Mouse (Mus musculus) MEL (cell line): ENCODE data around the gene Hmg20b. TPM values are rescaled to one million over a fixed set of nuclear protein-coding genes. Genes with fewer than 3 reads are reported as not detected.

Experiments
- DNase-seq: peaks from one replicate; pipeline ENCODE4 v3.0.0; 2011; ENCODE audit warnings: low read depth, low spot score
- H3K27ac ChIP-seq: 2 replicates; pipeline ENCODE4 v1.5.1; 2012; ENCODE audit warnings: low read depth, mild to moderate bottlenecking, control low read depth, low read length, moderate library complexity; ENCODE audit not compliant: control insufficient read depth
- H3K27me3 ChIP-seq, 2 experiments: fragments of 150-350 bp in 1 of 2; sonication (generic) in 1 of 2; 2 replicates each; pipeline ENCODE4 v1.6.1; 2012; ENCODE audit warnings: low read length in 2 of 2, mild to moderate bottlenecking in 2 of 2, improper control_type of control experiment in 1 of 2, moderate library complexity in 1 of 2; ENCODE audit not compliant: insufficient read depth in 2 of 2, control insufficient read depth in 1 of 2
- H3K36me3 ChIP-seq, 2 experiments: 2 replicates each; pipeline ENCODE4 v1.6.1; 2012 to 2014; ENCODE audit warnings: low read length in 2 of 2, improper control_type of control experiment in 1 of 2, inconsistent platforms in 1 of 2, mild to moderate bottlenecking in 1 of 2; ENCODE audit not compliant: insufficient read depth in 2 of 2, control insufficient read depth in 1 of 2
- H3K4me1 ChIP-seq, 2 experiments: fragments of 150-350 bp in 1 of 2; sonication (generic) in 1 of 2; 2 replicates each; pipeline ENCODE4 v1.6.1; 2012; ENCODE audit warnings: low read length in 2 of 2, improper control_type of control experiment in 1 of 2, mild to moderate bottlenecking in 1 of 2; ENCODE audit not compliant: insufficient read depth in 2 of 2, control insufficient read depth in 1 of 2
- H3K4me3 ChIP-seq, 2 experiments: fragments of 150-350 bp in 1 of 2; sonication (generic) in 1 of 2; 2 replicates each; pipeline ENCODE4 v1.5.1; 2012; ENCODE audit warnings: low read depth in 2 of 2, low read length in 2 of 2, mild to moderate bottlenecking in 2 of 2, moderate library complexity in 2 of 2, control low read depth in 1 of 2, improper control_type of control experiment in 1 of 2; ENCODE audit not compliant: control insufficient read depth in 1 of 2, insufficient read depth in 1 of 2
- H3K79me2 ChIP-seq: 2 replicates; pipeline ENCODE4 v1.6.1; 2012; ENCODE audit warnings: mild to moderate bottlenecking, low read length, moderate library complexity; ENCODE audit not compliant: control insufficient read depth, poor library complexity, insufficient read depth
- H3K9ac ChIP-seq: 2 replicates; pipeline ENCODE4 v1.6.1; 2012; ENCODE audit warnings: low read depth, mild to moderate bottlenecking, control low read depth, low read length, moderate library complexity; ENCODE audit not compliant: control insufficient read depth, poor library complexity, severe bottlenecking
- H3K9me3 ChIP-seq: fragments of 150-350 bp; sonication (generic); replicated peaks from 2 replicates; pipeline ENCODE4 v1.6.1; 2012; ENCODE audit warnings: mild to moderate bottlenecking, low read length, improper control_type of control experiment, moderate library complexity; ENCODE audit not compliant: insufficient read depth
- BHLHE40 ChIP-seq: IDR thresholded peaks from 2 replicates; pipeline ENCODE4 v1.6.1; 2012; ENCODE audit warnings: low read depth, mild to moderate bottlenecking, inconsistent platforms, low read length, improper control_type of control experiment, borderline replicate concordance
- CHD1 ChIP-seq: IDR thresholded peaks from 2 replicates; pipeline ENCODE4 v1.6.1; 2012; ENCODE audit warnings: low read depth, mild to moderate bottlenecking, inconsistent platforms, low read length, improper control_type of control experiment
- CHD2 ChIP-seq: IDR thresholded peaks from 2 replicates; pipeline ENCODE4 v1.6.1; 2011; ENCODE audit warnings: low read length, improper control_type of control experiment
- CTCF ChIP-seq, 3 experiments: IDR thresholded peaks in 2 of 3; conservative IDR thresholded peaks in 1 of 3; 2 replicates each; pipeline ENCODE4 v1.5.1; 2011 to 2012; ENCODE audit warnings: low read length in 3 of 3, low read depth in 2 of 3, mild to moderate bottlenecking in 2 of 3, improper control_type of control experiment in 1 of 3, inconsistent platforms in 1 of 3, mixed read lengths in 1 of 3, moderate library complexity in 1 of 3; ENCODE audit not compliant: control insufficient read depth in 1 of 3, insufficient read depth in 1 of 3, poor library complexity in 1 of 3, severe bottlenecking in 1 of 3
- E2F4 ChIP-seq: IDR thresholded peaks from 2 replicates; pipeline ENCODE4 v1.6.1; 2011; ENCODE audit warnings: low read depth, low read length, improper control_type of control experiment, borderline replicate concordance
- ETS1 ChIP-seq: IDR thresholded peaks from 2 replicates; pipeline ENCODE4 v1.6.1; 2012; ENCODE audit warnings: low read depth, mild to moderate bottlenecking, inconsistent platforms, low read length, improper control_type of control experiment, moderate library complexity
- GATA1 ChIP-seq: IDR thresholded peaks from 2 replicates; pipeline ENCODE4 v1.6.1; 2011; ENCODE audit warnings: low read depth, low read length, improper control_type of control experiment
- HCFC1 ChIP-seq: IDR thresholded peaks from 2 replicates; pipeline ENCODE4 v1.6.1; 2012; ENCODE audit warnings: low read depth, mild to moderate bottlenecking, inconsistent platforms, low read length, improper control_type of control experiment, moderate library complexity
- JUND ChIP-seq: IDR thresholded peaks from 2 replicates; pipeline ENCODE4 v1.6.1; 2011; ENCODE audit warnings: low read depth, mild to moderate bottlenecking, improper control_type of control experiment, low read length
- KAT2A ChIP-seq: conservative IDR thresholded peaks from 2 replicates; pipeline ENCODE4 v1.6.1; 2012; ENCODE audit warnings: low read depth, low read length, improper control_type of control experiment, inconsistent platforms
- MAFK ChIP-seq: IDR thresholded peaks from 2 replicates; pipeline ENCODE4 v1.6.1; 2011; ENCODE audit warnings: low read depth, mild to moderate bottlenecking, low read length, improper control_type of control experiment, borderline replicate concordance
- MAX ChIP-seq: IDR thresholded peaks from 2 replicates; pipeline ENCODE4 v1.6.1; 2011; ENCODE audit warnings: low read length, improper control_type of control experiment
- MAZ ChIP-seq: IDR thresholded peaks from 2 replicates; pipeline ENCODE4 v1.6.1; 2012; ENCODE audit warnings: low read depth, mild to moderate bottlenecking, inconsistent platforms, low read length, improper control_type of control experiment
- MEF2A ChIP-seq: IDR thresholded peaks from 2 replicates; pipeline ENCODE4 v1.6.1; 2014; ENCODE audit warnings: low read depth, mild to moderate bottlenecking, inconsistent platforms, low read length, improper control_type of control experiment; ENCODE audit not compliant: poor library complexity, insufficient replicate concordance, severe bottlenecking; ENCODE audit errors: extremely low read depth
- MXI1 ChIP-seq: IDR thresholded peaks from 2 replicates; pipeline ENCODE4 v1.6.1; 2011; ENCODE audit warnings: mild to moderate bottlenecking, low read depth, low read length, improper control_type of control experiment
- NRF1 ChIP-seq: IDR thresholded peaks from 2 replicates; pipeline ENCODE4 v1.6.1; 2014; ENCODE audit warnings: low read depth, mild to moderate bottlenecking, inconsistent platforms, low read length, improper control_type of control experiment, moderate library complexity; ENCODE audit not compliant: poor library complexity, insufficient read depth, severe bottlenecking
- POLR2A ChIP-seq, 2 experiments: IDR thresholded peaks; 2 replicates each; pipeline ENCODE4 v1.6.1; 2011 to 2012; ENCODE audit warnings: low read length in 2 of 2, mild to moderate bottlenecking in 2 of 2, control low read depth in 1 of 2, improper control_type of control experiment in 1 of 2, low read depth in 1 of 2, moderate library complexity in 1 of 2; ENCODE audit not compliant: control insufficient read depth in 1 of 2, insufficient read depth in 1 of 2, poor library complexity in 1 of 2
- RAD21 ChIP-seq: IDR thresholded peaks from 2 replicates; pipeline ENCODE4 v1.6.1; 2011; ENCODE audit warnings: mild to moderate bottlenecking, low read depth, low read length, improper control_type of control experiment
- RCOR1 ChIP-seq: IDR thresholded peaks from 2 replicates; pipeline ENCODE4 v1.6.1; 2012; ENCODE audit warnings: low read depth, mild to moderate bottlenecking, inconsistent platforms, low read length, improper control_type of control experiment
- TCF12 ChIP-seq: IDR thresholded peaks from 2 replicates; pipeline ENCODE4 v1.6.1; 2014; ENCODE audit warnings: low read depth, mild to moderate bottlenecking, inconsistent platforms, low read length, improper control_type of control experiment, moderate library complexity
- USF1 ChIP-seq: IDR thresholded peaks from 2 replicates; pipeline ENCODE4 v1.6.1; 2014; ENCODE audit warnings: low read depth, mild to moderate bottlenecking, inconsistent platforms, low read length, improper control_type of control experiment, moderate library complexity
- USF2 ChIP-seq, 2 experiments: IDR thresholded peaks; 2 replicates each; pipeline ENCODE4 v1.6.1; 2011 to 2012; ENCODE audit warnings: improper control_type of control experiment in 2 of 2, low read length in 2 of 2, borderline replicate concordance in 1 of 2, inconsistent platforms in 1 of 2, low read depth in 1 of 2, mild to moderate bottlenecking in 1 of 2; ENCODE audit not compliant: insufficient read depth in 1 of 2
- ZMIZ1 ChIP-seq: IDR thresholded peaks from 2 replicates; pipeline ENCODE4 v1.6.1; 2012; ENCODE audit warnings: low read depth, mild to moderate bottlenecking, inconsistent platforms, low read length, improper control_type of control experiment, moderate library complexity
- polyA plus RNA-seq, 2 experiments: library from polyadenylated mRNA; stranded (reverse) in 1 of 2; unstranded in 1 of 2; fragments of >175 nt in 1 of 2; fragments of >200 nt in 1 of 2; gene quantifications; 2 replicates each; pipeline versions ENCODE4 v1.2.1 to v1.2.4; 2012; ENCODE audit warnings: low replicate concordance in 2 of 2, low read depth in 1 of 2; ENCODE audit not compliant: insufficient read length in 2 of 2, insufficient read depth in 1 of 2, missing spikeins in 1 of 2
- total RNA-seq: library from RNA; depleted of rRNA; stranded (reverse); fragments of 300-350 nt; gene quantifications from 2 replicates; pipeline ENCODE4 v1.2.3, GENCODE M21; 2012

Gene Hmg20b
- total and polyA plus RNA-seq, 3 experiments = 27.0 to 92.7 TPM; not detected in 1

GRCm38 (mm10) chr10:81332277-81332676, 18.0 kb downstream of the Hmg20b start:
- Histone ChIP-seq H3K36me3 (no peaks in the 10 kb centered on the region), H3K9ac (no peak overlapping the region), H3K4me1 (no peaks in the 10 kb centered on the region), H3K79me2 (no peaks in the 10 kb centered on the region), H3K27ac (no peak overlapping the region), H3K27me3 (no peaks in the 10 kb centered on the region), H3K4me3 (no peak overlapping the region), H3K9me3 (no peaks in the 10 kb centered on the region)
- TF ChIP-seq NRF1 = no peak
- no peak for TF ChIP-seq CHD2
- TF ChIP-seq MAX = no peak
- no peak for TF ChIP-seq GATA1
- no peak for TF ChIP-seq BHLHE40
- TF ChIP-seq JUND = no peak
- TF ChIP-seq TCF12 = no peak
- TF ChIP-seq CTCF (IDR thresholded peaks at IDR 0.05 in 2 of 3, conservative IDR thresholded peaks at IDR 0.05 in 1 of 3; ENCODE audit: control insufficient read depth in 1 of 3, insufficient read depth in 1 of 3, low read depth in 2 of 3, low read length in 3 of 3, poor library complexity in 1 of 3, severe bottlenecking in 1 of 3) = no peak
- TF ChIP-seq HCFC1 = no peak
- DNase-seq = no peak

GRCm38 (mm10) chr10:81330007-81330406, 20.3 kb downstream of the Hmg20b start:
- TF ChIP-seq POLR2A (IDR thresholded peaks at IDR 0.05; ENCODE audit: control insufficient read depth in 1 of 2, insufficient read depth in 1 of 2, low read depth in 1 of 2, low read length in 2 of 2, poor library complexity in 1 of 2) (no peak), MAZ (no peak), KAT2A (no peak), MXI1 (no peak), USF1 (no peak), BHLHE40 (no peak), CHD1 (no peak), RAD21 (no peak), ETS1 (no peak), CTCF (IDR thresholded peaks at IDR 0.05 in 2 of 3, conservative IDR thresholded peaks at IDR 0.05 in 1 of 3; ENCODE audit: control insufficient read depth in 1 of 3, insufficient read depth in 1 of 3, low read depth in 2 of 3, low read length in 3 of 3, poor library complexity in 1 of 3, severe bottlenecking in 1 of 3) (no peak), HCFC1 (no peak), MAFK (no peak), GATA1 (no peak), RCOR1 (no peak), JUND (no peak), MEF2A (no peak), E2F4 (no peak), USF2 (IDR thresholded peaks at IDR 0.05; ENCODE audit: borderline replicate concordance in 1 of 2, insufficient read depth in 1 of 2, low read depth in 1 of 2, low read length in 2 of 2) (no peak), ZMIZ1 (no peak)
- H3K4me1 ChIP-seq = no peaks in the 10 kb centered on the region
- no peaks in the 10 kb centered on the region for H3K36me3 ChIP-seq
- H3K9me3 ChIP-seq = no peaks in the 10 kb centered on the region
- no peaks in the 10 kb centered on the region for H3K27me3 ChIP-seq
- H3K9ac ChIP-seq = no peak overlapping the region
- no peak overlapping the region for H3K27ac ChIP-seq
- no peaks in the 10 kb centered on the region for H3K79me2 ChIP-seq
- DNase-seq = no peak
- no peak overlapping the region for H3K4me3 ChIP-seq
